Mouse (Mus musculus): ENCODE results near the gene Apol7b. TPM values are rescaled to one million over a fixed set of nuclear protein-coding genes. Genes with fewer than 3 reads are reported as not detected.
"Not testable (repeated sequence)": the region's sequence is repeated elsewhere in the genome, so short reads cannot be mapped to it uniquely, and the experiment has no call there.

The Apol7b gene
- polyA plus RNA-seq, 1 experiment from 2014 or later, result not detected

DNA sequence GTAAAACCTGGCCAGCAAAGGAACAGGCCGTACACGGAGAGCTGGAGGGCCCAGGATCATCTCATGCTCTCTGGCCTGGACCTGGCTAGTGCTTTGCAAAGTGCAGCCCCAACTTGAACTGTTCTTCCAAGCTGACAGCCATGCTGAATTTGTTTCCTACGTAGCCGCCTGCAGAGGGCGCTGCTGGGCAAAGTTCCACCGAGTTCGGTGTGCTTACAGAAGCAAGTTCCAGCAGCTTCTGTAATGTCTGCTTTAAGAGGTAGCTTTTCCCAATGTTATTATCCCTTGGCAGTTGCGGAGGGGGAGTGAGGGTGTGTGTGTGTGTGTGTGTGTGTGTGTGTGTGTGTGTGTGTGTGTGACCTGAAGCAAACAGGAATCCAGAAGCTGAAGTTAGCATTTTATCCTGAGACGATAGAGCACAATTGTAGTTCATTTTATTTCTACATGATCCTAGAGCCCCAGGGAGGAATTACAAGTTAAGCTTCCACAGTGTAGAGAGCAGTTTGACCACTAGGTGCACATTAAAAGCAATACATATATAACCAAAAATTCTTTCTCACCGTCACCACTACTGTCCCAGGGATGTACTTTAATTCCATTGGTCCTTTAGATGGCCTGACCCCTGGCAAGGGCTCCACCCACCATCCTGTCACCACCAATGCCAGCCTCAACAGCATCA lies 30.5 kb downstream of the Apol7b start:
- H3K4me1 ChIP-seq (replicated peaks); H3K9me3 ChIP-seq; H3K27me3 ChIP-seq (ENCODE audit: insufficient read depth, poor library complexity, severe bottlenecking); H3K4me3 ChIP-seq; H3K36me3 ChIP-seq; DNase-seq (ENCODE audit: low spot score); H3K27ac ChIP-seq: not testable (repeated sequence)
- WGBS, result 15% methylated on average over 5 of the region's 10 CpGs

GRCm38 (mm10) chr15:77415653-77416052 lies 31.6 kb downstream of the Apol7b start:
- not testable (repeated sequence) for H3K36me3 ChIP-seq; DNase-seq (ENCODE audit: low spot score); H3K9me3 ChIP-seq; H3K4me3 ChIP-seq; H3K27ac ChIP-seq; H3K4me1 ChIP-seq (replicated peaks); H3K27me3 ChIP-seq (ENCODE audit: insufficient read depth, poor library complexity, severe bottlenecking)
- WGBS, result 80% methylated on average over 2 of the region's 2 CpGs

DNA sequence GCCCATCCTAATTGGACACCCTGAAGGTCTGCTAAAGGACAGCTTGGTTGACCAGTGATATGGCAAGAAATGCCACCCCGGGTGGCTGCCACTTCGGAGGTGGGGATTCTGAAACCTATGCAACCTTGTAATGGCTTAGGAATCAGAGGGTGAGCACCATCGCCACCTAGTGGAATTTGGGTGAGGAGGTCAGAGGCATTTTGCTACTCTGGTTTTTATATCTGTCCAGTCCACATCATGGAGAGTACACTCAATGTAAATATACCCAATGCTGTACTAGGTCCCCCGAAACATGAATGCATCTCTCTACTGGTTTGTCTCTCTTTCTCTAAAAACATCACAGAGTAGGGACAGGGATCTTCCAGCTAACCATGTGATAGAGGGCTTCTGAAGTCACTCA lies 34.6 kb downstream of the Apol7b start:
- not testable (repeated sequence) for H3K9me3 ChIP-seq; H3K27ac ChIP-seq; H3K4me3 ChIP-seq; DNase-seq (ENCODE audit: low spot score); H3K27me3 ChIP-seq (ENCODE audit: insufficient read depth, poor library complexity, severe bottlenecking); H3K4me1 ChIP-seq (replicated peaks); H3K36me3 ChIP-seq
- 34% methylated on average over 4 of the region's 4 CpGs for WGBS

DNA sequence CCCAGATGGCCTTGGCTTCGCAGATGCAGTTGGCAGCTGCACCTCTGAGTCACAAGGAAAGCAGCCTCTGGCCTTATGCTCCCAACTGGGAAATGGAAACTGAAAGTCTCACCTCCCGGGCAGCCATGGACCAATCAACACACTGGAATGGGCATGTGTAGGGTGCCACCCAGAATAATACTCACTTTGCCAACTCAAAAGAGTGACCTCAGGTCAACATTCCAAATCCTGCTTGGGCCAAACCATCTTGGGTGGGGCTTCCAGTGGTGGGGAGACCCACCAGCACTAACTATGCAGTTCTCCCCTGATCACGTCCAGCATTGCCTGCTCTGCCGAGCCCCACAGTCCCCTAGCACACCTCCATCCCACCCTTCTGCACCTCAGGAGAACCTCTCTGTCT lies 36.3 kb downstream of the Apol7b start, which contains the start of gene Apol9a:
TSS of gene Apol9a (minus strand) at position 101 of the 400 bp plus-strand sequence.
- not testable (repeated sequence) for H3K27me3 ChIP-seq (ENCODE audit: insufficient read depth, poor library complexity, severe bottlenecking); H3K36me3 ChIP-seq; H3K27ac ChIP-seq; H3K4me3 ChIP-seq; H3K4me1 ChIP-seq (replicated peaks); H3K9me3 ChIP-seq; DNase-seq (ENCODE audit: low spot score)
- 87% methylated on average over 1 of the region's 4 CpGs for WGBS

GRCm38 (mm10) chr15:77406370-77406769 lies 40.9 kb downstream of the Apol7b start:
- H3K36me3 ChIP-seq; DNase-seq (ENCODE audit: low spot score); H3K4me3 ChIP-seq; H3K27me3 ChIP-seq (ENCODE audit: insufficient read depth, poor library complexity, severe bottlenecking); H3K9me3 ChIP-seq; H3K27ac ChIP-seq; H3K4me1 ChIP-seq (replicated peaks): not testable (repeated sequence)
- 94% methylated on average over 10 of the region's 10 CpGs for WGBS

- 63% methylated on average over 9 of the region's 9 CpGs for WGBS
- H3K27ac ChIP-seq; H3K4me1 ChIP-seq (replicated peaks); H3K36me3 ChIP-seq; H3K9me3 ChIP-seq; H3K27me3 ChIP-seq (ENCODE audit: insufficient read depth, poor library complexity, severe bottlenecking); H3K4me3 ChIP-seq: not testable (repeated sequence)
- peak; percentile 18 for DNase-seq (ENCODE audit: low spot score)
Observed at GRCm38 (mm10) chr15:77399027-77399426, 48.3 kb downstream of the Apol7b start, which contains the start of gene Apol7a. Gene Apol7a, minus strand, starts transcription at chr15:77399110.

DNA sequence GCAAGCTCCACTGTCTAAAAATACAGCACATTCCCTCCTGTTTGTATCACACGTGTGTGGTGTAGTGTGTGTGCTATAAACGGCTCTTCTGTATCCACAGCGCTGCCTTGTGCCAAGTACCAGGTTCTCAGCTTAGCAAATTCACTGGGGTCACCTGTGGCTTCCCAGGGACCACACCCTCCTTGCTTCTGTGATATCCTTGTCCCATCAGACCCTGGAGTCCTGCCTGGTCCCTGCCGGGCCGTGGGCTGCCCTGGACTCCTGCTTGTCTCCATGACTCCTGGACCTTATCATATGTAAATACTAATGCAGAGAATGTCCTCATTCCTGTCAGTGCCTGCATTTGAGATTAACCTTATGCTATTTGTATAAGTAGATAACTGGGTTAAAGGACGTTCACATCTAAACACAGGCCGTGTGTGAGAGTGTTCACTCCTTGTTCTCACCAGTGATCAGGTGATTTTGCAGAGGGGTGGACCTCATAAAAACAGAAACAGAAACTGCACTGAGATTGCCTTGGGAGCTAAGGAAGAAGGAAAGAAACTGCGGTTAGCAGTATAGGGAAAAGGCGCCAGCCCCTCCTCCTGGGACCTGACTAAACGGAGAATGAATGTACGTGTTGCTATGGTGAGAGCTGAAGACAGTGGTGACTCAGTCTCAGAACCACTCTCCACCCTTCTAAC lies 49.7 kb downstream of the Apol7b start:
- not testable (repeated sequence) for DNase-seq (ENCODE audit: low spot score); H3K36me3 ChIP-seq

DNA sequence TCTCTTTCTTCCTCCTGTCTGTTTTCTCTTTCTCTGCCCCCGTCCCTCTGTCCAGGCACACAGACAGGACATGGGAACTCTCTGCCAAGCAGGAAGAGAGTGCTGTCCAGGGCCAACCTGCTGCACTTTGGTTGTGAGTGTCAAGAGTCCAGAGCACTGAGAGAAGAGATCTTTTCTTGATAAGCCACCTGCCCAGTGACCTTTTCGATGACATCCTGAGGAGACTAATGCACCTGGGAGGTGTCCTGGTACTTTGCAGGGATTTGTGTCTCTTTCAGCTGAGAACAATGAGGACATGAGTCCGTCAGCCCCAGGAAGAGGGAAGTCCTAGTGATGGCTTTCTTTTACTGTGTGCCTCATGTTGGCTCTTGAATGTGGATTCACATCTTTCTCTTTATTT lies 53.5 kb downstream of the Apol7b start:
- DNase-seq (ENCODE audit: low spot score); H3K4me1 ChIP-seq (replicated peaks); H3K27ac ChIP-seq; H3K9me3 ChIP-seq; H3K36me3 ChIP-seq; H3K4me3 ChIP-seq; H3K27me3 ChIP-seq (ENCODE audit: insufficient read depth, poor library complexity, severe bottlenecking): not testable (repeated sequence)
- whole genome bisulfite sequencing, result 73% methylated on average over 3 of the region's 3 CpGs

More for the DNA sequence above, 49.7 kb downstream of the Apol7b start:
- not testable (repeated sequence) for H3K9me3 ChIP-seq; H3K4me3 ChIP-seq; H3K27me3 ChIP-seq (ENCODE audit: insufficient read depth, poor library complexity, severe bottlenecking); H3K27ac ChIP-seq; H3K4me1 ChIP-seq (replicated peaks)
- 83% methylated on average over 11 of the region's 11 CpGs for WGBS

GRCm38 (mm10) chr15:77387462-77387861 lies 59.8 kb downstream of the Apol7b start:
- 82% methylated on average over 2 of the region's 2 CpGs for WGBS
- DNase-seq (ENCODE audit: low spot score), result no peak
- no peaks in the 10 kb centered on the region for H3K4me1 ChIP-seq (replicated peaks)

GRCm38 (mm10) chr15:77384340-77385030 lies 62.8 kb downstream of the Apol7b start:
- Histone ChIP-seq H3K4me1 (replicated peaks) (no peaks in the 10 kb centered on the region), H3K4me3 (no peak overlapping the region), H3K36me3 (no peaks in the 10 kb centered on the region), H3K9me3 (no peaks in the 10 kb centered on the region), H3K27ac (no peak overlapping the region), H3K27me3 (ENCODE audit: insufficient read depth, poor library complexity, severe bottlenecking) (no peaks in the 10 kb centered on the region)
- no peak for DNase-seq (ENCODE audit: low spot score)
- WGBS, result 92% methylated on average over 7 of the region's 7 CpGs

More at GRCm38 (mm10) chr15:77387462-77387861, 59.8 kb downstream of the Apol7b start:
- Histone ChIP-seq H3K4me3 (no peak overlapping the region), H3K27me3 (ENCODE audit: insufficient read depth, poor library complexity, severe bottlenecking) (no peaks in the 10 kb centered on the region), H3K36me3 (no peaks in the 10 kb centered on the region), H3K9me3 (no peaks in the 10 kb centered on the region), H3K27ac (no peak overlapping the region)

GRCm38 (mm10) chr15:77382880-77383279 lies 64.4 kb downstream of the Apol7b start:
- Histone ChIP-seq H3K27me3 (ENCODE audit: insufficient read depth, poor library complexity, severe bottlenecking) (no peaks in the 10 kb centered on the region), H3K4me1 (replicated peaks) (no peaks in the 10 kb centered on the region), H3K4me3 (no peak overlapping the region), H3K36me3 (no peaks in the 10 kb centered on the region), H3K27ac (no peak overlapping the region), H3K9me3 (no peaks in the 10 kb centered on the region)
- WGBS, result 62% methylated on average over 1 of the region's 1 CpGs
- no peak for DNase-seq (ENCODE audit: low spot score)

DNA sequence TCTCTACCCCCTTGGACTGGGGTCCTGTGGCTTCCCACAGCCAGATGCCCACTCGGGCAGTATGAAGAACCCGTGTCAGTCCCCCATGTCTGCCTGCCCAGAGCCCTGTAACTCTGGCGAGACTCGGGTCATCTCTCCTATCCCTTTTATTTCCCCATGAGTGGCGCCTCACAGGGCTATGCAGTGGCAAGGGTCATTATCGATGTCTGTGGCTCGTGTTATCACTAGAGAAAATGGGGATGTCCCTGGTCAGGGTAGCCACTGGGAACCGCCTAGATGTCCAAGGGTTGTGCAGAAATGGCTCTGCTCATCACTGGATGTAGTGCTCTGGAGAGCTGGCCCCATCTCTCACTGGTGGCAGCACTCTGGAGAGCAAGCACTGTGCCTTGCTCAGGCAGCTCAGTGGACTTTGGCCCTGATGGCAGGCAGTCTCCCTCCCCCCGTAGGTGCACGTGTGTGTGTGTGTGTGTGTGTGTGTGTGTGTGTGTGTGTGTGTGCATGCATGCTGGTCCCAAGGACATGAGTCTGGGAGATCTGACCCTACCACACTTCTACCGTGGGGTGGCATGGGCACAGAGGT lies 64.9 kb downstream of the Apol7b start:
- Histone ChIP-seq H3K4me3 (no peak overlapping the region), H3K9me3 (no peaks in the 10 kb centered on the region), H3K27ac (no peak overlapping the region), H3K27me3 (ENCODE audit: insufficient read depth, poor library complexity, severe bottlenecking) (no peaks in the 10 kb centered on the region), H3K36me3 (no peaks in the 10 kb centered on the region), H3K4me1 (replicated peaks) (no peaks in the 10 kb centered on the region)
- no peak for DNase-seq (ENCODE audit: low spot score)
- 88% methylated on average over 11 of the region's 11 CpGs for WGBS

DNA sequence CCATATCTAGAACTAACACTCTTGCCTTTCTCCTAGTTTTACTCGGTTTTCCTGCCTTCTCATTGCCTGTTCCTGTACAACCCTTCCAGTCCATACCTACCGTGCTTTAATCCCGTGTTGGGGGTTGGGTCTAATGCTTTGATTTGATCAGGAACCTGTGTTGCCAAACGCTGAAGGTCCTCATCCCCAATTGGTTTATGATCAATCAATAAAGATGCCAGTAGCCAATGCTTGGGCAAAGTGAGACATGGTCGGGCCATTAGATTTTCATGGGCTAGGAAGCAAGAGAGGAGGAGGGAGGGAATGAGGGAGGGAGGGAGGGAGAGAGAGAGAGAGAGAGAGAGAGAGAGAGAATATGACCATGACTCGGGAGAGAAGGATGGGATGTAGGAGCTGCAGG lies 65.8 kb downstream of the Apol7b start:
- Histone ChIP-seq H3K36me3 (no peaks in the 10 kb centered on the region), H3K4me1 (replicated peaks) (no peaks in the 10 kb centered on the region), H3K4me3 (no peak overlapping the region), H3K27ac (no peak overlapping the region), H3K9me3 (no peaks in the 10 kb centered on the region), H3K27me3 (ENCODE audit: insufficient read depth, poor library complexity, severe bottlenecking) (no peaks in the 10 kb centered on the region)
- no peak for DNase-seq (ENCODE audit: low spot score)
- 84% methylated on average over 6 of the region's 6 CpGs for WGBS

Measured in hindbrain, embryonic 10.5 days (tissue).